Mouse (Mus musculus): ENCODE measurements around the gene Iqschfp.

Iqschfp gene

GRCm38 (mm10) chr3:68453719-68454455, 561.9 kb downstream of the Iqschfp start:
- no peak for DNase-seq

- no peak for DNase-seq
These were observed 574.6 kb downstream of the Iqschfp start for GRCm38 (mm10) chr3:68466643-68467042.

- peak; percentile 62 for DNase-seq
These were observed 576.1 kb downstream of the Iqschfp start for GRCm38 (mm10) chr3:68467941-68468687.

- DNase-seq: peak; percentile 45
These were observed 577.6 kb downstream of the Iqschfp start for GRCm38 (mm10) chr3:68469643-68470042.

GRCm38 (mm10) chr3:68470061-68470460, 578.0 kb downstream of the Iqschfp start:
- no peak for DNase-seq

GRCm38 (mm10) chr3:68470622-68471021, 578.6 kb downstream of the Iqschfp start:
- no peak for DNase-seq

- no peak for DNase-seq
These were observed 584.3 kb downstream of the Iqschfp start for GRCm38 (mm10) chr3:68476336-68476735.

GRCm38 (mm10) chr3:68477478-68477877, 585.4 kb downstream of the Iqschfp start:
- DNase-seq: peak; percentile 35

GRCm38 (mm10) chr3:68479266-68479665, 587.2 kb downstream of the Iqschfp start:
- no peak for DNase-seq

- DNase-seq: no peak
These were observed 591.5 kb downstream of the Iqschfp start for GRCm38 (mm10) chr3:68483517-68483916.

GRCm38 (mm10) chr3:68484021-68484420, 592.0 kb downstream of the Iqschfp start:
- DNase-seq: no peak

GRCm38 (mm10) chr3:68484561-68484960, 592.5 kb downstream of the Iqschfp start:
- no peak for DNase-seq

- DNase-seq: no peak
These were observed 595.6 kb downstream of the Iqschfp start for GRCm38 (mm10) chr3:68487621-68488020.

- DNase-seq: no peak
These were observed 596.3 kb downstream of the Iqschfp start for GRCm38 (mm10) chr3:68488316-68488715.

- DNase-seq: no peak
These were observed 599.5 kb downstream of the Iqschfp start for GRCm38 (mm10) chr3:68491516-68491915.

GRCm38 (mm10) chr3:68492066-68492465, 600.0 kb downstream of the Iqschfp start:
- DNase-seq: no peak

- peak; percentile 60 for DNase-seq
These were observed 600.5 kb downstream of the Iqschfp start for GRCm38 (mm10) chr3:68492513-68492912.

- peak; percentile 78 for DNase-seq
These were observed 601.1 kb downstream of the Iqschfp start for GRCm38 (mm10) chr3:68493170-68493585.

GRCm38 (mm10) chr3:68493586-68494295, 601.7 kb downstream of the Iqschfp start:
- peak; percentile 93 for DNase-seq

GRCm38 (mm10) chr3:68494296-68495095, 602.5 kb downstream of the Iqschfp start:
- peak; percentile 56 for DNase-seq

- DNase-seq: peak; percentile 72
These were observed 603.2 kb downstream of the Iqschfp start for GRCm38 (mm10) chr3:68495096-68495735.

GRCm38 (mm10) chr3:68495736-68496242, 603.8 kb downstream of the Iqschfp start:
- peak; percentile 41 for DNase-seq
